Mouse (Mus musculus): ENCODE data around the gene Stk40.
A peak's percentile ranks its signal among the peaks of the same experiment; 100 is the strongest.
"Not testable (repeated sequence)": the region's sequence is repeated elsewhere in the genome, so short reads cannot be mapped to it uniquely, and the experiment has no call there.

Gene Stk40

GRCm38 (mm10) chr4:126103590-126104068, at the start of gene Stk40:
TSS of gene Stk40 (plus strand) at chr4:126103957.
- peak; percentile 92 to 95 for DNase-seq (ENCODE audit: low spot score in 2 of 2)

- DNase-seq (ENCODE audit: low spot score in 2 of 2), result no peak
These were observed 46.3 kb upstream of the Stk40 start for GRCm38 (mm10) chr4:126057207-126058133.

- DNase-seq (ENCODE audit: low spot score in 2 of 2), result peak; percentile 94 to 96
These were observed 45.4 kb upstream of the Stk40 start, which contains the start of gene Oscp1 for GRCm38 (mm10) chr4:126058134-126058996. TSS of gene Oscp1 (plus strand) at chr4:126058565.

GRCm38 (mm10) chr4:126058997-126059362, 44.8 kb upstream of the Stk40 start:
- peak; percentile 77 to 81 for DNase-seq (ENCODE audit: low spot score in 2 of 2)

DNA sequence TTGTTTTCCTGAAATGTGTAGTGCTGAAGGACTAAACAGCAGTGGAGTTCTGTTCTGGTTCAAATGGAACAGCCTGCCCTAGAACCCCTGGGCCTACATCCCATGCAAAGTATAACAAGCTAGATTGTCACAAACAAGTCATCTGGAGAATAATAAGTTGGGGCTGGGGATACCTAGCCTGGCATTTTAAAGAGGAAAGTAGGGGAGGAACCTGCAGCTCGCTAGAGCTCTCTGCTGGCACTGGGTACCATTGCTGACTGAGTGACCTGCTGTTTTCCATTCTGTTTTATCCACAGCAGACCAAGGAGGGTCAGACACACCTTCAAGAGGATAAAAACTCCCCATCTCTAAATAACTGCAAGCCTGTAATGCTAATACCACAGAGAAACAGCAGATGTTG, 40.9 kb upstream of the Stk40 start:
- DNase-seq (ENCODE audit: low spot score in 2 of 2), result peak in 1 of 2 experiments; percentile 36

GRCm38 (mm10) chr4:126065241-126065640, 38.5 kb upstream of the Stk40 start:
- peak in 1 of 2 experiments; percentile 20 for DNase-seq (ENCODE audit: low spot score in 2 of 2)

- DNase-seq (ENCODE audit: low spot score in 2 of 2), result peak in 1 of 2 experiments; percentile 20
These were observed 36.2 kb upstream of the Stk40 start for GRCm38 (mm10) chr4:126067401-126068077.

DNA sequence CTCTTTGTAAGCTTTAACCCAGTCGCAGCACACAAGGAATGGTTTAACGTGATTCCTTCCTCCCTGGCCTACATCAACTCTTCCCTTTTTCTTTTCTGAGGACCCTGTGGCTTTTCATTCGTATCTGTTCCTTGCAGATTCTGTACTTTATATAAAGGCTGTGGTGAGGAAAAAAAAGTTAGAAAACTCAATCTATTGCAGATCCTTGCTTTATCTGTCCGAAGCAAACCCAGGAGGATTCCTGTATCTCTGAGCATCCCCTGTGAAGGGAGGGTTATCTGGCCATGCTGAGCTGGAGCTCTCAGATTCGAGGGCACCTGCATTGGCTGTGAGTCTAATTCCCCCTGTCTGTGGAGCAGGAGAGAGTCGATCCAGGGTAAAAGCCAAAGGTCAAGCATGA, 34.9 kb upstream of the Stk40 start:
- DNase-seq (ENCODE audit: low spot score in 2 of 2), result no peak

GRCm38 (mm10) chr4:126077833-126078232, 25.9 kb upstream of the Stk40 start:
- DNase-seq (ENCODE audit: low spot score in 2 of 2), result no peak

DNA sequence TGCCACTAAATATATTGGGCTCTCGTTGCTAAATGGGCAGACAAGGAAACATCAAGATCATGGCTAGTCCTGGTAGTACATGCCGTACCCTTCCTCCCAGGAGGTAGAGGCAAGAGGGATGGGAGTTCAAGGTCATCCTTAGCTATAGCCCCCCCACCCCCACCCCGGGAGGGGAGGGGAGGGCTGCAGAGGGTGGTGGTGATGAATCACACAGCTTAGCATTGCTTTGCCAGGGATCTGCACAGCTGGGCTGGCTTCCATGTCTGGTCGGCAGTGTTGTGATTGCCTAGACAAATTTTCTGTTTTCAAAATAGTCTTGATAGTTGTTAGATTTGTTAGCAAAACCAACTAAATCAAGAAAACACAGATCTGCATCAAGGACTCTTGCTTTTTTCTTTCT, 24.5 kb upstream of the Stk40 start:
- DNase-seq (ENCODE audit: low spot score in 2 of 2), result no peak

- no peak for DNase-seq (ENCODE audit: low spot score in 2 of 2)
These were observed 22.2 kb upstream of the Stk40 start for GRCm38 (mm10) chr4:126081601-126082000.

- DNase-seq (ENCODE audit: low spot score in 2 of 2), result no peak
These were observed 20.7 kb upstream of the Stk40 start for GRCm38 (mm10) chr4:126083021-126083420.

DNA sequence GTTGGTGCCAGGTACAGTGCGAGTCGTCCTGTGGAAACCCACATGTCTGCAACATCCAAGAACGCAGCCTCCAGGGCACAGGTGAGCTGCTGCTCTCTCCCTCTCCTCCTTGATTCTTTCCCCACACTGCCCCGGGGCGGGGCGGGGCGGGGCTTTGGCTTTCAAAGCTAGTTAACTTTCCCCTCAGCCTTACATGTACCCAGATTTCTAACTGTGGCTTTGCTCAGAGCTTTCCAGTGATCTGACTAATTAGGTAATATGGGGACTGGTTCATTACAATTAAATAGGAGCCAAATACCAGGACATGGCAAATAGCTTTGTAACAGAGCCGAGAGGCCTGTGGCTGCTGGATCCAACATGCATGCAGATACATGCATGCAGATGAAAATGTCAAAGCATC, 19.4 kb upstream of the Stk40 start:
- no peak for DNase-seq (ENCODE audit: low spot score in 2 of 2)

DNA sequence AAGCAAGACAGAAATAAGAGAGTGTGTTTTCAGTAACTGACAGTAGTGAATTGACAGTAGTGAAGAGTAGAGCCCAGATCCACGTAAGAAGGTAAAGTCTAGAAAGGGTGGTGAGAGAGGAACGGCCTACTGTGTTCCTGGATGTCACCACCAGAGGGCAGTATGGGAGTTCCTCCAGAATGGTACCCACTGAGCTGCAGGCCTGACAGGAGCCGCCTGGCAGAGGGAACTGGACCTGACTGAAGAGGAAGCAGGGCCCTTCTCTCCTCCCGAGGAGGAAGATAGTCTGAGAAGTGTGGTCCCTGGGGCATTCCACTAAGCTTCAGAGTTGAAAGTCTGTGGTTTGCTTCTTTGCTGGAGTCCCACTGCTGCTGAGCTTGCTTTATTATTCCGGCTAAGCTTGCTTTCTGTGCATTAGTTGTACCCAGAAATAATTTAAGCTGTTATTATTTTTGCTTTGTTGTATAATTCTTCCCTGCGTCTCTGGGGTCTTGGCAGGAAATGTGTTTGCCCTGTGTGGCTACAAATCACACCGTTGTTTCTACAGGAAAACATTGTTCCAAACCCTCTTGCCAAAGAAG, 17.7 kb upstream of the Stk40 start:
- DNase-seq (ENCODE audit: low spot score in 2 of 2), result peak; percentile 79 to 81

- no peak for DNase-seq (ENCODE audit: low spot score in 2 of 2)
These were observed 13.5 kb upstream of the Stk40 start for GRCm38 (mm10) chr4:126090101-126090847.

DNA sequence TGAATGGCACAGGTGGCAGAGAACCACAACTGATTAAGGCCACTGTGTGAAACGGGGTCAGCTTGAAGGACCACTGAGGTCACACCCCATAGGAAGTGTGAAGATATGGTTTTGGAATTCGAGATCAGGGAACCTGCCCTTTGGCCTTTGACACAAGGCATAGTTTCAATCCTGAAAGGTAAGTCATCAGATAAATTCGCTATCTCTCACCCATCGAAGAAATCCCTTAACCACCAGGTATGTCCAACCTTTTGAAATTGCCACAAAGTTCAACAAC, 13.0 kb upstream of the Stk40 start:
- DNase-seq (ENCODE audit: low spot score in 2 of 2), result no peak

- no peak for DNase-seq (ENCODE audit: low spot score in 2 of 2)
These were observed 11.9 kb upstream of the Stk40 start for GRCm38 (mm10) chr4:126091873-126092272.

DNA sequence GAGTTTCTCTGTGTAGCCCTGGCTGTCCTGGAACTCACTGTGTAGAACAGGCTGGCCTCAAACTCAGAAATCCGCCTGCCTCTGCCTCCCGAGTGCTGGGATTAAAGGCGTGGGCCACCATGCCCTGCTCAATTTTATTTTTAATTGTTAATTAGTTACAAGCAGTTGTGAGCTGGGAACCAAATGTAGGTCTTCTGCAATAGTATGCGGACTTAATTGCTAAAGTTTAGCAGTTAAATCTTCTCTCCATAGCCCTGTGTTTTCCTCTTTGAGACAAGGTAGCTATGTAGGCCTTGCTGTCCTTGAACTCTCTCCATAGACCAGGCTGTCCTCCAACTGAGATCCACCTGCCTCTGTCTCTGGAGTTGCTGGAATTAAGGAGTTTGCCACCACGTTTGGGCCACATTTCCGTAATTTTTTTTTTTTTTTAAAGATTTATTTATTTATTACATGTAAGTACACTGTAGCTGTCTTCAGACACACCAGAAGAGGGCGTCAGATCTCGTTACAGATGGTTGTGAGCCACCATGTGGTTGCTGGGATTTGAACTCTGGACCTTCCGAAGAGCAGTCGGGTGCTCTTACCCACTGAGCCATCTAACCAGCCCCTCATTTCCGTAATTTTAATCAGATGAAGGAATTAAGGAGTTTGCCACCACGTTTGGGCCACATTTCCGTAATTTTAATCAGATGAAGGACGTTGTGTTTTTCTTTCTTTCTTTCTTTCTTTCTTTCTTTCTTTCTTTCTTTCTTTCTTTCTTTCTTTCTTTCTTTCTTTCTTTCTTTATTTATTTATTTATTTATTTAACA, 7.9 kb upstream of the Stk40 start:
- DNase-seq (ENCODE audit: low spot score in 2 of 2), result not testable (repeated sequence)

DNA sequence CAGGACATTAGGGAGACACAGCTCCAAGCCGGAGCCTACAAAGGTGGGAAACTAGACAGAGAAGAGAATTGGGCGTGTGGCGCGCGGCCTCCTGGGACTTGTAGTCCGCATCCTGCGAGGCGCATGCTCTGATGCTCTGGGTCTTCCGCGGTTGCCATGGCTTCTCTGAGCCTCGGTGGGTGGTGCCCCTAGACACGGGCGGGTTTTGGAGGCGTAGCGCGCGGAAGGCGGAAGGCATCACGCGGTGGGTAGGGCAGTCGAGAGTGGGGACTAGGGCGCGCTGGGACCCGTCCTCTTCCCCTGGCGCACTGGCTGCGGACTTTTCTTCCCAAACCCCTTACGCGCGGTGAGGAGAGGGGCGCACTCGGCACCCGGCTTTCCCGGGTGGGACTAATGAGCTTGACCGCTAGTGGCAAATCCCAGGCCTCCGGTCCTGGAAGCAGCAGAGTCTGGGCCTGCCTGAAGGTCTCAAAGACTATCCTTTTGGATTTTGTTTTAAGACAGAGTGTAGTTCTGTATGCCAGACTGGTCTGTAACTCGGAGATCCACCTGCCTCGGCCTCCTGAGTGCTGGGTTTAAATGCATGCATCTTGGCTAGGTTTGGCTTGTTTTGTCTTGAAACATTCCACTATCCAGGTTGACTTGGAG, 7.2 kb upstream of the Stk40 start, which contains the start of gene Lsm10:
Gene Lsm10, plus strand, starts transcription at position 160 of the 648 bp plus-strand sequence.
- peak; percentile 97 to 98 for DNase-seq (ENCODE audit: low spot score in 2 of 2)
